Mouse (Mus musculus) c-Kit-positive CD71-negative TER-119-negative erythroid progenitor cells, embryonic 14.5 days (primary cell): Measurements from ENCODE around the gene Gabrb3.

Experiments used
- DNase-seq: peaks from one replicate; pipeline ENCODE4 v3.0.0-alpha.2; 2013; ENCODE audit warnings: low read depth

The Gabrb3 gene

DNA sequence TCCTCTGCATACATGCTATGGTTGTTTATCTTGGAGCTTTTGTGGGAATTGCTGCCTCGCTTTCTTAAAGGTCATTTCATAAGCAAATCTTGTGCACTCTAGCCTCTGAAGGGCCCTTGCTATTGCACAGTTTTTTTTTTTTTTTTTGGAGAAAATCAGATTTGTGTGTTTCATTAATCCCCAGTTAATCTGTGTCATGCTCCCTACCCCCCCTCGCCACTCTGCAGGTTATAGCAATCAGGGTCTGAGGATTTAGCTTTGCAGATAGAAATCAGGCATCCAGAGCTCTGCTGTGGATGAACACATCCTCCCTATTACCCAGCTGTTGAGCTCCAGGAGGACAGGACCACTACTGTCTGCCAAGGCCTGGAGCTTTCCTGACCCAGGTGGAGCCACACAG, at the start of gene Gabrb3:
Gene Gabrb3 (plus strand): TSS at position 301 of the 400 bp plus-strand sequence.
- no peak for DNase-seq

DNA sequence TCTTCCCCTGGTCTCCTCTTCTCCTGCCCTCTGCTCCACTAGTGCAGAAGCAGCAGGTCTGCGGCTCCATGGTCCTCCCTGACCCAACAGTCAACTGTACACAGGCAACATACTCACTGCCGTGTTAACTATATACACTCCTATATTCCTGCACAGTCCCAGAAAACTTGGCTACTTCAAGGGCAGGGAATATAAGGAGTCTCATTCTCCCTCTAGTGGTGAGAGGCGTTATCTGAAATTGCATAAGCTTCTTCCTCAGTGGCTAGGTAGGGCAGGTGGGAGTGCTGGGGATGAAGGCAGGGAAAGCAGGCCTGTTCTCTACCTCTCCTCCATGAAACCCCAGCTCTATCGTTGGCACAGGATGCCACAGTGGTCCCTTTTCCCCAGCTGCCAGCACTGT, 35.4 kb upstream of the Gabrb3 start:
- no peak for DNase-seq

GRCm38 (mm10) chr7:57386517-57387340, 32.8 kb upstream of the Gabrb3 start, which contains the start of gene Gabrg3:
Gabrg3 (minus strand) TSS chr7:57387188.
- DNase-seq, result no peak

- no peak for DNase-seq
Measured at GRCm38 (mm10) chr7:57387341-57387654, 32.2 kb upstream of the Gabrb3 start.

GRCm38 (mm10) chr7:57390046-57390445, 29.4 kb upstream of the Gabrb3 start:
- no peak for DNase-seq

DNA sequence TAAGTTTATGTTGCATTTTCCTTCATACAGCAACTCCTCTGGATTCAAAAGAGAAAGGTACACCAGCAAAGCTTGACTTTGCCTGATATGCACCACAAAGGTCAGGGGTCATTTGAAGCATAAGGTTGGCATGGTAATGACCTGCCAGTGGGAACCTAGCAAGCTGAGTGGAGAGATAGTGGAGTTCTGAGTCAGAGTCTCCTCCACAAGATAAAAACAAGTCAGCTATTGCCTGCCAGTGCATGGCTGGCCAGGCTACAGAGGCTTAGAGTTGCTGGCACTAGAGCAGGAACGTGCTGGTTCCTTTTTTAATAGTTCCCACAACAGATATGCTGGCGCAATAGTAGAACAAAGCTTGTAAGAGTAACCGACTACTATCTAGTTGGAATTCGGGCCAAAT, 25.9 kb upstream of the Gabrb3 start:
- DNase-seq, result no peak

- DNase-seq, result no peak
Measured at GRCm38 (mm10) chr7:57411163-57411562, 8.3 kb upstream of the Gabrb3 start.

DNA sequence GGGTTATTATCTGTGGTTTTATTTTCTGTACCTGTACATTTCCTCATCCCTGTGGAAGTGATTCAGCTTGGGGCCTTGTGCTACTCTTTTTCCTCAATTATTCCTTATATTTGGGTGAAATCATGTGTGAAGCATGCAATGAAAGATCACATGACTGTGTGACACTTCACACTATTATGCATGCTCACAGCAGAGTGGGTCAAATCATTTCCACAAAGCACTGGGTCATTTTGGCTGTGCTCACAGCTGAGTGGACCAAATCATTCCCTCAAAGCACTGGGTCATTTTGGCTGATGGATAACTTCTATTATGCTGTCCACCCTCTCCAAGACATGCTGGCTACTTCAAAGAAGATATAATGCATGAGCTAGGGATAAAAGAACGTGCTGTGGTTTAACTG, 6.6 kb upstream of the Gabrb3 start:
- DNase-seq, result no peak

- no peak for DNase-seq
Measured at GRCm38 (mm10) chr7:57421044-57421443, 1.6 kb downstream of the Gabrb3 start.

- DNase-seq, result no peak
Measured at GRCm38 (mm10) chr7:57422675-57423074, 3.2 kb downstream of the Gabrb3 start.

DNA sequence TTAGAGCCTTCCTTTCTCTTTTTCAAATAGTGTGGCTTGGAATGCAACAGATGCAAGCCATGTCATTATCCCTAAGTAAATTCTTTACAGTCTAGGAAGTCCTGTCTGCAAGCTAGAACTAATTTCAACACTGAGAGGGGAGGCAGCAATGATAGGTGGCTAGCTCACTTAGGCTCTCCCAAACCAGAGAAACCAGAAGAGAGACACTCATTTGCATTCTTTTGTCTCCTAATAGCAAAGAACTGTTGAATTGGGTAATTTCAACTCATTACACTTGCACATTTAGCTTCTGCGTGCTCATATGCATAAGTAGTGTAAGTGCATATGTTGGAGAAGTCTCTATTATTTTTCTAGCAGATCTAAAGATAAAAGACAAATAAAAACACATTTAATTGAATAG, 28.7 kb downstream of the Gabrb3 start:
- no peak for DNase-seq

- no peak for DNase-seq
Measured at GRCm38 (mm10) chr7:57460354-57460753, 40.9 kb downstream of the Gabrb3 start.

DNA sequence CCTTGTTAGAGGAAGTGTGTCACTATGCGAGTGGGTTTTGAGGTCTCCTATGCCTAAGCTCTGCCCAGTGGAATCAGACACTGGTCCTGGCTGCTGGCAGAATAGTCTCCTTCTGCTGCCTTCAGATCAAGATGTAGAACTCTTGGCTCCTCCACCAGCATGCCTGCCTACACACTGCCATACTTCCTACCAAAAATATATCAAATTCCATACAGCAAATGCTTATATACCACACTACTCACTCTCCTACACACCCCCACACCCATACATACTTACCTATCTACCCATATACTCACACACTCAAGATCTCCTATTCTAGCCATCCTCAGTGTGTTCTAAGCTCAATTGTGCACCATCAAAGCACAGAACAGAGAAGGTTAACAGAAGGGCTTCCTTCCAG, 51.8 kb downstream of the Gabrb3 start:
- no peak for DNase-seq

GRCm38 (mm10) chr7:57473811-57474525, 54.5 kb downstream of the Gabrb3 start:
- no peak for DNase-seq

DNA sequence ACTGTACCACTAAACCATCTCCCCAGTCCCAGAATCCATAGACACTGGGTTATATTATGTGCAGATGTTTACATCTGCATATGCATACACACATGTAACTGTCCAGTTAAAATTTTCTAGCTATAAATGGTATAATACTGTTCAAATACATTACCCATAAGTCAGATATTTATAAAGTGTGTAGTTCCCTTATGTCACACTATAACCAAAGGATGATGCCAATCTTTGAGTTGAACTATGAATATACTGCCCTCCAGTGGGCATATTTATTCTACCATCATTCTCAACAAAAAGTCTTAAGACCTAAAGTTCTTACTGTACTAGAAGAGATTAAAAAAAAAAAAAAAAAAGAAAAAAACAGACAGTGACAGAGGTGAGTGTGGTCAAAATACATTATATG, 63.4 kb downstream of the Gabrb3 start:
- no peak for DNase-seq

DNA sequence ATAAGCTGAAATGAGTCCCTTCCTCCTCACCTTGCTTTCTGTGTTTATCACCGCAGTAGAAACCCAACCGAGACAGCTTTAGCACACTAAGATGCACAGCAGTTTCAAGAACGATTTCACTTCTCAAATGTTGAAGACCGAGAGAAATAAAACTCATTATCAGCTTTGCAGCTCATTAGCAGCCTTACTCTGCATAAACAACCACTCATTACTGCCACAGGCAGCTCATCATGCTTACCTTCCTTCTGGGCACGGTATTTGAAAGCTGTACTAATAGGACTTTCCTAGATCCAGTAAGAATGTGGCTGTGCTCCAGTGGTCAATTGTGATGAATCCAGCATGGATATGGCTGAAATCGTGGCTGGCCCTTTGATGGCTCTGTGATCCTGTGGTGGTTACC, 67.4 kb downstream of the Gabrb3 start:
- no peak for DNase-seq

DNA sequence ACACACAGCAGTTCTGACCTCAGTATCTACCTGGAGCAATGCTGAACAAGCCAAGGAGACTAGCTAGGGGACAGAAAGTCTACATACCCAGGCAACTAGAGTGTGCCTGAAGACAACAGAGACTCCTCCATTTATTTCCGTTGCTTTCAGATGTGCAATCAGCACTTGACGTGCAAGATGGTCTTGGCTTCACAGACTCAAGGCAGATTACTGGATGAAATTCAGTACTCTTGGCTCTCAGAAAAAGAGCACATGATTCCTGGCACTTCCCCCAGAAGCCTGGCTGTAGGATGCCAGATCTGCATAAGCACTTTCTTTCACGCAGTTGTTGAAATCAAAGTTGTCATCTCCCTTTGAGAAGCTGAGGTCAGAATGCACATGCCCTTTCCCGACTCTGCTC, 72.3 kb downstream of the Gabrb3 start:
- no peak for DNase-seq

DNA sequence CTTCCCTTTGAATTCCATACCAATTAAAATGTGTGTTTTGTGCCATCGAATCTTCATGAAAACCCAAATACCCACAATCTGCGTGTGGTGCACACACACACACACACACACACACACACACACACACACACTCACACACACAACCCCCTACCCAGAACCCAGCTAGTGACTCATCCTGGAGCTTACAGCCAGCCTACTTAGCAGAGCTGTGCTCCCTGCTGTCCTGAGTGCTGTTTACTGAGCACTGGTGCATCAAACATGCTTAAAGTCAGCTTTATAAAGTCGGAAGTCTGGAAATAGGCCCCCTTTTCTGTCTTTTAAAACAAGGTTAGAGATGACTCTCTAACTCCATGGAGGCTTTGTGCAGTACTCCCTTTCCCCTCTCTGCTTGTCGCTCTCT, 83.3 kb downstream of the Gabrb3 start:
- no peak for DNase-seq

- DNase-seq, result no peak
Measured at GRCm38 (mm10) chr7:57508860-57509632, 89.6 kb downstream of the Gabrb3 start.

DNA sequence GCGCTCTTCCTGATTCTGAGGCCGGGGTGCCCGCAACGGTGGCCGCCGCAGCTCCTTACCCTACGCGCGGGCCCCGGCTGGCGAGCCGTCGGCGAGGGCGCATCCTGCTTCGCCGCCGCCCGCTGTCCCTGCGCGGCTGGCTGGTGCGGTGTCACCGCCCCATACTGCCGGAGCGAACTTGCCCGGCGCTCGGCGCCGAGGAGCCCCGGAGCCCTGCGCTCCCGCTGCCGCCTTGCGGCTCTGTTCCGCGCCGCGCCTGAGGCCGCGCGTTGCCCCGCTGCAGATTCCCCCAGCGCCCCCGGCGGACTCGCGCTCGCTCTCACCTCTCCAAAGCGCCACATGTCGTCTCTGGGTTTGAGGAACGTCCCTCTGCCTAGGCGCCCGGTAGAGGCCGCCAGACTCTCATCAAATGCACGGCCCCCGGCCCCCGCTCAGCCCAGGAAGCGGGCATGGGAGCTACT, 90.2 kb downstream of the Gabrb3 start, which contains the start of gene Gabra5:
Gene Gabra5 (minus strand): TSS at position 379 of the 461 bp plus-strand sequence.
- DNase-seq, result no peak

- no peak for DNase-seq
Measured at GRCm38 (mm10) chr7:57512955-57513354, 93.5 kb downstream of the Gabrb3 start.

DNA sequence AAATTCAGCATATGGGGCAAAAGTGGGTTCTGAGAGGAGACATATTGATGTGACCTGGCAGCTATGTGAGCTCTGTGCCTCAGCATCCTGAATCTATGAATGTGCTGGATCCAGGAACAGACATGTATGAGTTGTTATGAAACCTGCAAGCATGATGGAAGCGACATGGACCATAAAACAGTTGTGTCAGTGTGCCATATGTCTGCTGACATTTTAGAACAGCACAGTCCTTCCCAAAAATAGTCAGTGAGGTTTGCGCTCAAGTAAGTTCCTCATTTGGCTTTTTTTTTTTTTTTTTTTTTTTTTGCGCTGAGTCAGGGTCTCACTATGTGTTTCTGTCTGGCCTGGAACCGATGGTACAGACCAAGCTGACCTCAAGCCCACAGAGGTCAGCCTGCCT, 110.0 kb downstream of the Gabrb3 start:
- no peak for DNase-seq

DNA sequence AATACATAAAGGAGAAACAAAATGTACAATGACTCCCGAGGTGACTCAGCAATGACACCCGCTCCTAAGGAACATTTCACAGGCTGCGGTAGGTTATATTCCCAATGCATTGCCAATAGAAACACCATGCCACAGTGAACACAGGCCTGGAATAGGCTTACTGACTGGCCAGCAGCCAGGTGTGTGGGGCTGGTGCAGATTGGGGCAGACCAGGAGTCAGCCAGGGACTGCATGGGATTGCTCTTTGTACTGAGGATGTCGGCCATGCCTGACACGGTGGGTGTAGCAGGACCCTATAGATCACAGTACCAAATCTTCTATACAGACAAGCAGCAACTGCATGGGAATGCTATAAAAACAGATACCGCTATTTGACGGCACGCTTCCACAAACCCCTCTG, 110.5 kb downstream of the Gabrb3 start:
- DNase-seq, result no peak
